Mouse (Mus musculus) midbrain, embryonic 13.5 days (tissue): ENCODE measurements at regions not wholly inside any gene's neighbourhood (a gene's known extent, or its start where the extent isn't known, plus 50 kb on each side); places are given as distances from the start of the nearest gene placed in this dataset.

Experiments used
- ATAC-seq: fragments of 200-750 bp; cut with Nextera tagmentation; 2 replicates; pipeline ENCODE4 v1.8.0; 2017; ENCODE audit warnings: mild to moderate bottlenecking, moderate TSS enrichment, moderate library complexity
- H3K27ac ChIP-seq: fragments of 300-500 bp; sonication (generic); 2 replicates; pipeline ENCODE4 v1.5.1; 2015; ENCODE audit warnings: inconsistent platforms, mild to moderate bottlenecking, moderate library complexity
- H3K27me3 ChIP-seq: fragments of 300-500 bp; sonication (generic); 2 replicates; pipeline ENCODE4 v1.6.1; 2015; ENCODE audit warnings: mild to moderate bottlenecking, inconsistent platforms
- H3K36me3 ChIP-seq: fragments of 300-500 bp; sonication (generic); 2 replicates; pipeline ENCODE4 v1.6.1; 2015; ENCODE audit warnings: mild to moderate bottlenecking, inconsistent platforms
- H3K4me1 ChIP-seq: fragments of 300-500 bp; sonication (generic); replicated peaks from 2 replicates; pipeline ENCODE4 v1.6.1; 2015; ENCODE audit warnings: inconsistent platforms
- H3K4me2 ChIP-seq: fragments of 300-500 bp; sonication (generic); replicated peaks from 2 replicates; pipeline ENCODE4 v1.6.1; 2015; ENCODE audit warnings: moderate library complexity, mild to moderate bottlenecking, inconsistent platforms
- H3K4me3 ChIP-seq: fragments of 300-500 bp; sonication (generic); replicated peaks from 2 replicates; pipeline ENCODE4 v1.5.1; 2015; ENCODE audit warnings: mild to moderate bottlenecking, inconsistent platforms
- H3K9ac ChIP-seq: fragments of 300-500 bp; sonication (generic); replicated peaks from 2 replicates; pipeline ENCODE4 v1.6.1; 2015; ENCODE audit warnings: mild to moderate bottlenecking, inconsistent platforms
- H3K9me3 ChIP-seq: fragments of 300-500 bp; sonication (generic); 2 replicates; pipeline ENCODE4 v1.6.1; 2016; ENCODE audit warnings: mild to moderate bottlenecking, inconsistent platforms
- WGBS: fragments of 180-500 bp; shearing (Covaris S2); methylation state at CpG from one replicate; pipeline ENCODE4 v1.1.7; 2015; 5-methylcytosine and 5-hydroxymethylcytosine counted together

DNA sequence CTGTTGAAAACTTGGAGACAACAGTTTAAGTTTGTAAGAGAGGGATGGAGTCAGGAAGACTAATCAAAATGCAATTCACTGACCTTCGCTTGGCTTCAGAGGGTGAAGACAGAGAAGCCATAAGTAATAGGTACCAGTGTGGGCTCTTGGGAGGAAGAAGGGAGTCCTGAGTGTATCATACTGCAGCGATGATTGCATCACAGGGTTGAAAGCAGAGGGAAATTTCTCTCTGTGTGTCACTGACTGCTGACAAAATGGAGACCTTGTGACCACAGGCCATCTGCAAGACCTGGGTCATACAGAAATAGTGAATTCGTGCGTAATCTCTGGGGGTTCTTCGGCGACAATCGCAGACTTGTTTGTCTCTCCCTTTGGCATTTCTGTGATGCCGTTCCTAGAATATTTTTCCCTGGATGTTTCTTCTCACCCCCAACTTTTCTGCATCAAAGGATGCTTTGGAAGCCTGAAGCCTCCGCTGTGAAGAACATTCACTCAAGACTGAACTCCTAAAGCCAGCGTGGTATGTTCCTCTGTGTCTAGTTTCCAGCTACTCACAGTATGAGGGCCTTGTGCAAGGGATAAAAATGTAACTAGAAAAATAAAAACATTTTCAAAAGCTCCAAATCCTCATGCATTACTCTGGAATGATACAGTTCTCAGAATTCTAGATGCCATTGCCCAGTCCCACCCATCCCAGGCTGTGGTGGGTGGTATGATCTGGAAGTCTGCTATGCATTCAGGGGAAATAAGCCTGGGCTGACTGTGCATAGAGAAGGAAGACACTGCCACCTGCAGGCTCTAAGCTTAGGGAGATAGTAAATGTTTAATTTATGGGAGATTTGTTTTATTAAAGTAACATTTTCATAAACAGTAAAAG lies 139.8 kb upstream of the Slc24a5 start:
- H3K9me3 ChIP-seq = no peaks in the 10 kb centered on the region
- H3K4me1 ChIP-seq = peaks cover 5% of the 10 kb centered on the region; the same call in 1 of the 2 replicates
- H3K27ac ChIP-seq = no peak overlapping the region
- H3K36me3 ChIP-seq = no peaks in the 10 kb centered on the region
- WGBS = 89% methylated on average over 10 of the region's 10 CpGs
- no peak overlapping the region for H3K4me2 ChIP-seq
- H3K27me3 ChIP-seq = peaks cover 4% of the 10 kb centered on the region; the same call in 1 of the 2 replicates
- H3K4me3 ChIP-seq = no peak overlapping the region
- H3K9ac ChIP-seq = no peak overlapping the region
- ATAC-seq = peak; percentile 83

DNA sequence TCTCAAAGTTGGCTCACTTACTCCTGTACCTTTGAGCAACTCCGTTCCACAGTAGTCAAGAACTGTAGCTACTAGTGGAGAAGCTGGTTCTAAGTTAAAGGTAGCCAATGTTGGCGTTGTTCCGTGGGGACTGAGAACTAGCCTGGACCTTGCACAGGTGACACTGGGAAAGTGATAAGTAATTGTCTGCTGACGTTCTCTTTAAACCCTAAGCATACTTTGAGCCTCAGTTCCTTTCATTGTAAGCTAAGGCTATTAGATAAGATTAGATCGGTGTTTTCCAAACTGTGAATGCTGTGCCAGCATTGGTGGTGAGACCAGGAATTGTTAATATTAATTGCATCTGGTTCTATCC lies 139.2 kb upstream of the Slc24a5 start:
- Histone ChIP-seq H3K27me3 (peaks cover 4% of the 10 kb centered on the region; the same call in 1 of the 2 replicates), H3K36me3 (no peaks in the 10 kb centered on the region), H3K4me3 (no peak overlapping the region), H3K4me2 (no peak overlapping the region), H3K9me3 (no peaks in the 10 kb centered on the region), H3K27ac (no peak overlapping the region), H3K9ac (no peak overlapping the region), H3K4me1 (peaks cover 5% of the 10 kb centered on the region; the same call in 1 of the 2 replicates)
- ATAC-seq = no peak
- WGBS = 86% methylated on average over 5 of the region's 5 CpGs

DNA sequence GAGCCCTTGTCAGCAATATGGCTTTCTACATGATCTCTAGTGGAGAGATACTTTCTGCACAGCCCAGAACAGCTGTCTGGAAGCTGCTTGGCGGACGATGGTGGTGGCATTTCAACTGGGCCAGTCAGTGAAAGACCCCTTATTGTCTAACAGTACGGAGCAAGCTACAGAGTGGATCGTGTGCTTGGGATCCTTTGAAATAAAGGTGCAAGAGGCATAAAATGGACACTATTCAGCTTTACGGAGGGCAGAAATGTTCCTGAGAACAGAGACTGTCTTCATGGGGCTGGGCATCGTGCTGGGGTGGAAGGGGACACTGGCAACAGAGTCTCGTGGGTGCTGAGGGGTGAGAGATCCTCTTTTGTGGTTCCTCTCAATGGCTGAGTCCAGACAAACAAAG lies 137.2 kb upstream of the Slc24a5 start:
- Histone ChIP-seq H3K4me2 (no peak overlapping the region), H3K4me3 (no peak overlapping the region), H3K9ac (no peak overlapping the region), H3K4me1 (peaks cover 5% of the 10 kb centered on the region; the same call in 1 of the 2 replicates), H3K9me3 (no peaks in the 10 kb centered on the region), H3K27ac (no peak overlapping the region), H3K27me3 (peaks cover 4% of the 10 kb centered on the region; the same call in 1 of the 2 replicates), H3K36me3 (no peaks in the 10 kb centered on the region)
- 36% methylated on average over 7 of the region's 7 CpGs for WGBS
- no peak for ATAC-seq

DNA sequence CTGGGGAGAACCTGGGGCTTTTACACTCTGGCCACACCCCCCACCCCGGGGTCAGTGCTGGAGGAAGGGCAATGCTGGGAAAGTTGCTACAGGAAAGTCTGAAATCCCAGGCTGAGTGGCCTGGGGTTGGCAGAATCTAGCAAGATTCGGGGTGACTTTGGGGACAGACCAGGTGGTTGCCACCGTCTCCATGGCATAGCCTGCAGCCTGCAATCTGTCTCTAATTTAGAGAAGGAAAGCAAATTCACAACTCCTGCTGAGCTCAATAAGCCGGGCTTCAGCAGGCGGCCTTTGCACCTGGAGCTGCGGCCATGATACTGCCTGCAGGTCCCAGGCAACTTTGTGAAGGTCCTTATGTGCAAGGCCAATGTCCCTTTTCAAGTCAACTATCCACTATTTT lies 135.4 kb upstream of the Slc24a5 start:
- H3K27ac ChIP-seq = no peak overlapping the region
- peaks cover 4% of the 10 kb centered on the region; the same call in 1 of the 2 replicates for H3K27me3 ChIP-seq
- H3K4me1 ChIP-seq = peaks cover 5% of the 10 kb centered on the region; the same call in 1 of the 2 replicates
- no peaks in the 10 kb centered on the region for H3K36me3 ChIP-seq
- WGBS = 66% methylated on average over 6 of the region's 6 CpGs
- H3K9ac ChIP-seq = no peak overlapping the region
- ATAC-seq = no peak
- H3K9me3 ChIP-seq = no peaks in the 10 kb centered on the region
- H3K4me3 ChIP-seq = no peak overlapping the region
- H3K4me2 ChIP-seq = no peak overlapping the region

DNA sequence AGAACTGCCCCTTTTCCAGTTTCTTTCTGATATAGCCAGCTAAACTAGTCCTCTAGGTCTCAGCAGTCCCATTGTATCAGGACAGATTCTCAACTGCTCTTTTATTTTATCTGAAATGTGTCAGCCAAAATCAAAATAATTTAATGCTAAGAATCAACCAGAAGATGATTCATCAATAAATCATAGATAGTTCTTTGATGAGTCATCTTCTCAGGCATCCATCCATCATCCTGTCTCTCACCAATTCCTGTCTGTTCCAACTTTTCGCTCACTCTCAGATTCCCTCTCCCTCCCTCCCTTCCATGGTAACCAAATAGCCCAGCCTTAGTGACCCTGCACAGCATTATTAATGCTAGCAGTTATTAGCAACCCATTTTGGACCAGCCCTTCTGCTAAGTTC lies 134.0 kb upstream of the Slc24a5 start:
- H3K4me2 ChIP-seq = no peak overlapping the region
- WGBS = 97% methylated on average over 1 of the region's 1 CpGs
- no peak overlapping the region for H3K9ac ChIP-seq
- no peak overlapping the region for H3K4me3 ChIP-seq
- H3K27me3 ChIP-seq = peaks cover 4% of the 10 kb centered on the region; the same call in 1 of the 2 replicates
- H3K9me3 ChIP-seq = no peaks in the 10 kb centered on the region
- peaks cover 5% of the 10 kb centered on the region; the same call in 1 of the 2 replicates for H3K4me1 ChIP-seq
- ATAC-seq = no peak
- no peak overlapping the region for H3K27ac ChIP-seq
- no peaks in the 10 kb centered on the region for H3K36me3 ChIP-seq

DNA sequence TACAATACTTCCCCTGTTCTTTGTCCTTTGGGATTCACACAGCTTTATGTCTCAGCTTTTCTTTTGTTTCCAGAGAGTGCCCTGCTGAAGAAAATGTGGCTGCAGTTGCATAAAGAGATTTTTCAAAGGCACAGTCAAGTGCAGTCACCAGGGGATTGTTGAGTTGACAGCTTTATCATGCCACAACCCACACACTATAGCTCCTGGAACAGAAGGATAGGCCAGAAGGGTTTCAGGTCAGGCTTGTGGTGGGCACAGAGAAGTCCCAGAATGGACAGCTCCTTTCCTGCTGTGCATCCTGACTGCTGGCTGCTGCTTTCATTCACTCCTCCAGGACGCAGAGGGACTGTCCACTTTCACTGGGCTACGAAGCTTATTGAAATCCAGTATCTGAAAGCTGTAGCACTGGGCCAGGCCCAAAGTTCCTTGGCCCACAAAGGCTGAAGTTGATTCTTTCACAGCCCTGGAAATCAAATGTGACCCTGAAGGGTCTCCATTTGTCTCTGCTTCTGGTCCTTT lies 119.6 kb upstream of the Slc24a5 start:
- H3K4me1 ChIP-seq = peaks cover 19% of the 10 kb centered on the region
- WGBS = 47% methylated on average over 2 of the region's 2 CpGs
- H3K27me3 ChIP-seq = 0 out of 2 replicates have a peak, but pooled peaks cover 4% of the 10 kb centered on the region
- peak overlapping the region; percentile 26; the same call in 1 of the 2 replicates for H3K27ac ChIP-seq
- no peak overlapping the region for H3K4me3 ChIP-seq
- no peak for ATAC-seq
- no peaks in the 10 kb centered on the region for H3K9me3 ChIP-seq
- no peak overlapping the region for H3K9ac ChIP-seq
- H3K4me2 ChIP-seq = no peak overlapping the region
- H3K36me3 ChIP-seq = no peaks in the 10 kb centered on the region

DNA sequence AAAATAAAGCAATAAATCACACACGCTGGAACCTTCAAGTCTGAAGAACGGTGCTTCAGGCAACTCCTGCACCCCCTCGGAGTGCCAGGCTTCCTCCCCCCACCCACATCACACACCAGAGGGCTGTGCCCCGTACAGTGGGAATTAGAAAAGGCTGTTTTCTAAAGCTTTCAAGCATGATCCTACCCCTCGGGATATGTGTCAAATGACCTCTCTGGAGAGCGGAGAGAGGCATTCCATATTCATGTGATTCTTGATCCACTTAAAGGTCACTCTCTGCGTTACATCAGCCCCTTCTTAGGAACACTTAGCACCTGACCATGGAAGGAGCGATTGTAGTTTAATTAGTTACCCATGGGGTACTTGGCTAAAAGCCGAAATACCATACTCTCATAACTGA lies 119.1 kb upstream of the Slc24a5 start:
- Histone ChIP-seq H3K36me3 (no peaks in the 10 kb centered on the region), H3K27ac (no peak overlapping the region), H3K27me3 (0 out of 2 replicates have a peak, but pooled peaks cover 4% of the 10 kb centered on the region), H3K4me3 (no peak overlapping the region), H3K4me1 (peaks cover 19% of the 10 kb centered on the region), H3K9me3 (no peaks in the 10 kb centered on the region), H3K9ac (no peak overlapping the region), H3K4me2 (no peak overlapping the region)
- peak; percentile 67 for ATAC-seq
- 38% methylated on average over 9 of the region's 9 CpGs for WGBS

DNA sequence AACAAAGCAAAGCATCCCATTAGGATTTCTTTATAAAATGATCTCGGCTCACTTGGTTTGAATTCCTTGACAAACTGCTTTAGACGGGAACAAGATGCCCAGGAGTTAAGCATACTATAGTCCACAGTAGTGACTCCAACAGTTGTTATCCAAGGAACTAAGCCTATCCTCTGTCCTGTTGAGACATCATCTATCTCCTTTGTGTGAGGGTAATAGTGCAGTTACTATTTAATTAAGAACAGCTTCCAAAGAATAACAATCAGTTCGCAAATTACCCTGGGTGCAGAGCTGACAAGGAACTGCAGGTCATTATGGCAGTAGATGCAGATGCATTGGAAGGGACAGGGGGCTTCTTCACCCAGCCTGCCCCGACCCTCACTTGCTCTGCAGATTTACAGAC lies 115.7 kb upstream of the Slc24a5 start:
- WGBS = 43% methylated on average over 4 of the region's 4 CpGs
- no peak for ATAC-seq
- no peak overlapping the region for H3K9ac ChIP-seq
- H3K4me2 ChIP-seq = no peak overlapping the region
- H3K27me3 ChIP-seq = 0 out of 2 replicates have a peak, but pooled peaks cover 4% of the 10 kb centered on the region
- no peaks in the 10 kb centered on the region for H3K9me3 ChIP-seq
- no peaks in the 10 kb centered on the region for H3K36me3 ChIP-seq
- H3K27ac ChIP-seq = no peak overlapping the region
- H3K4me1 ChIP-seq = peaks cover 19% of the 10 kb centered on the region
- H3K4me3 ChIP-seq = no peak overlapping the region

DNA sequence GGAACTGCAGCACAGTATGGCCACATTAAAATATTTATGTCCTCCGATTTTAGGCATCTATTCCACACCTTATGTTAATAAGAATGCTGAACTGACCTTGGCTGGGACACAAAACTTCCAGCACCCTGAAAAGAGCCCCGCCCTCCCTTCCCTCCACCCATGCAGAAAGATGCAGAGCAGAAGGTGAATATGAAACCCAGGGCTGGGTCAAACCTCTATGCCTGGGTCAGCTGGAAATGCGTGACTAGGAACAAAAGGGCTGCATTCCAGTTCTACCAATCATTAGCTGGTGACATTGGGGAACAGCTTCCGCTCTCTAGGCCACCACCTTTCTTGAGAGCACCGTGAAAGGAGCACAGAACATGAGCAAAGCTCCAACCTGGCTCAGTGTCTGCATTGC lies 114.9 kb upstream of the Slc24a5 start:
- no peak overlapping the region for H3K4me3 ChIP-seq
- H3K9me3 ChIP-seq = no peaks in the 10 kb centered on the region
- no peak overlapping the region for H3K4me2 ChIP-seq
- no peak for ATAC-seq
- H3K36me3 ChIP-seq = no peaks in the 10 kb centered on the region
- no peak overlapping the region for H3K27ac ChIP-seq
- peaks cover 15% of the 10 kb centered on the region for H3K4me1 ChIP-seq
- 0 out of 2 replicates have a peak, but pooled peaks cover 4% of the 10 kb centered on the region for H3K27me3 ChIP-seq
- H3K9ac ChIP-seq = no peak overlapping the region
- 75% methylated on average over 5 of the region's 5 CpGs for WGBS

DNA sequence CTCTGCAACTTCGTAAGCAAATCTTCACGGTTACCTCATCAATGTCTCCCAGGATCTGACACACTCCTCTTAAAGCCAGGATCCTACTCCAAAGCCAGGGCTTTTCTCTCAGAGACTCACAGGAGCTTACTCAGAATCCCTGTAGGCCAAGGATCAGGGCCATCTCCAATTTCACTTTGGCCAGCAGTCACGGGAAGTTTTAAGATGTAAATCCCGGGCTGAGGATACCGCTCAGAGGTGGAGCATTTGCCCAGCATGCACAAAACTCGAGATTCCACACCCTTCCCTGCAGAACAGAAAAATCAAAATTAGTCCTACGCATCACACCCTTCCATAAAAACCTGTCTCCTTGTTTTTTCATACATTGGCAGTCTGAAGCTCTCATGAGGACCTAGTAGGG lies 112.1 kb upstream of the Slc24a5 start:
- Histone ChIP-seq H3K9ac (no peak overlapping the region), H3K4me3 (no peak overlapping the region), H3K9me3 (no peaks in the 10 kb centered on the region), H3K4me2 (no peak overlapping the region), H3K27ac (no peak overlapping the region), H3K4me1 (no peaks in the 10 kb centered on the region), H3K27me3 (0 out of 2 replicates have a peak, but pooled peaks cover 9% of the 10 kb centered on the region), H3K36me3 (no peaks in the 10 kb centered on the region)
- no peak for ATAC-seq
- 22% methylated on average over 7 of the region's 7 CpGs for WGBS

DNA sequence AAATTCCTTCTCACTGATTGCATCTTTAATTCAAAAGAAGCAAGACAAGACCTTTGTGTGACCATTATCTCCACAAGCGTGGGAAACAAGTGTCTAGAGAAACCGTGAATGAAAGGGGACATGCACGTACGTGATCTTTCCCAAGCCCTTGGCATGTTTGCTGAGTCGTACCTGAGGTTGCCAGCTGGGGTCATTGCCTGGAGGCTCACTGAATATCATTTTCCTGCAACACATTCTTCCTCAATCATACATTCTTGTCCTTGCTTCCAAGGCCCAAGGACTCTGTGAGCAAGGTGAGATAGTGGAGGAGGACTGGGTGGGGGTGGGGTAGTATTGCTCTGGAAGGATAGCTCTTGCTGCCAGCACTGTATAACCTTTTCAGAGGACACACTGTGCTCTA lies 108.5 kb upstream of the Slc24a5 start:
- no peak for ATAC-seq
- 86% methylated on average over 5 of the region's 5 CpGs for WGBS

More for the DNA sequence above, 108.5 kb upstream of the Slc24a5 start:
- no peak overlapping the region for H3K4me3 ChIP-seq
- H3K27me3 ChIP-seq = 0 out of 2 replicates have a peak, but pooled peaks cover 5% of the 10 kb centered on the region
- no peak overlapping the region for H3K27ac ChIP-seq
- no peaks in the 10 kb centered on the region for H3K9me3 ChIP-seq
- H3K4me1 ChIP-seq = no peaks in the 10 kb centered on the region
- no peak overlapping the region for H3K9ac ChIP-seq
- no peaks in the 10 kb centered on the region for H3K36me3 ChIP-seq
- H3K4me2 ChIP-seq = no peak overlapping the region
